Mouse (Mus musculus) skeletal muscle tissue, adult 2 months (tissue): ENCODE measurements around the gene Mxra8.

Experiments used
- DNase-seq: peaks from one replicate; pipeline ENCODE4 v3.0.0-alpha.2; 2012; ENCODE audit warnings: low read depth, low spot score

The Mxra8 gene

GRCm38 (mm10) chr4:155863001-155863400 is 23.5 kb downstream of the Mxra8 start, which contains the start of gene Tas1r3:
Gene Tas1r3 (minus strand): TSS chr4:155863362.
- no peak for DNase-seq

- no peak for DNase-seq
Measured at GRCm38 (mm10) chr4:155868614-155869298, 29.3 kb downstream of the Mxra8 start.

- DNase-seq: peak; percentile 91
Measured at GRCm38 (mm10) chr4:155869317-155870033, 30.0 kb downstream of the Mxra8 start, which contains the start of the genes Cptp and Ints11. Gene Cptp (minus strand): TSS chr4:155869440. Gene Ints11 (plus strand): TSS chr4:155869546.

- no peak for DNase-seq
Measured at GRCm38 (mm10) chr4:155871404-155871803, 31.9 kb downstream of the Mxra8 start.

- no peak for DNase-seq
Measured at GRCm38 (mm10) chr4:155883587-155883986, 44.1 kb downstream of the Mxra8 start.

GRCm38 (mm10) chr4:155886330-155886729 is 46.9 kb downstream of the Mxra8 start:
- DNase-seq: no peak

- no peak for DNase-seq
Measured at GRCm38 (mm10) chr4:155887674-155888073, 48.2 kb downstream of the Mxra8 start.

GRCm38 (mm10) chr4:155888181-155888580 is 48.7 kb downstream of the Mxra8 start:
- no peak for DNase-seq

GRCm38 (mm10) chr4:155889316-155889715 is 49.8 kb downstream of the Mxra8 start:
- no peak for DNase-seq

GRCm38 (mm10) chr4:155891011-155891471 is 51.6 kb downstream of the Mxra8 start:
- DNase-seq: no peak

GRCm38 (mm10) chr4:155891551-155892001 is 52.1 kb downstream of the Mxra8 start, which contains the start of the genes Pusl1 and Acap3:
Gene Pusl1 (minus strand): TSS chr4:155891781.
Gene Acap3 (plus strand): TSS chr4:155891822.
- DNase-seq: peak; percentile 93

GRCm38 (mm10) chr4:155892017-155892416 is 52.5 kb downstream of the Mxra8 start:
- peak; percentile 73 for DNase-seq

- DNase-seq: no peak
Measured at GRCm38 (mm10) chr4:155892438-155893211, 53.1 kb downstream of the Mxra8 start.

- no peak for DNase-seq
Measured at GRCm38 (mm10) chr4:155893212-155893690, 53.8 kb downstream of the Mxra8 start.
